Mouse (Mus musculus) liver, embryonic 14.5 days (tissue): ENCODE measurements at regions not wholly inside any gene's neighbourhood (a gene's known extent, or its start where the extent isn't known, plus 50 kb on each side); places are given as distances from the start of the nearest gene placed in this dataset.

Experiments used
- ATAC-seq: fragments of 200-750 bp; cut with Nextera tagmentation; 2 replicates; pipeline ENCODE4 v1.8.0; 2017; ENCODE audit warnings: moderate number of reproducible peaks, mild to moderate bottlenecking, moderate library complexity; ENCODE audit not compliant: insufficient read depth
- DNase-seq, 3 experiments: peaks; one replicate each; pipeline ENCODE4 v3.0.0-alpha.2; 2012 to 2013; ENCODE audit warnings: low read depth in 3 of 3, low spot score in 3 of 3
- H3K27ac ChIP-seq: fragments of 300-500 bp; sonication (generic); 2 replicates; pipeline ENCODE4 v1.5.1; 2014; ENCODE audit warnings: moderate library complexity, mild to moderate bottlenecking, control low read depth, inconsistent platforms
- H3K27me3 ChIP-seq: fragments of 300-500 bp; sonication (generic); 2 replicates; pipeline ENCODE4 v1.6.1; 2014; ENCODE audit warnings: mild to moderate bottlenecking, low read length, moderate library complexity; ENCODE audit not compliant: control insufficient read depth, insufficient read depth
- H3K36me3 ChIP-seq: fragments of 300-500 bp; sonication (generic); replicated peaks from 2 replicates; pipeline ENCODE4 v1.6.1; 2014; ENCODE audit warnings: low read depth; ENCODE audit not compliant: control insufficient read depth, insufficient read depth
- H3K4me1 ChIP-seq, 2 experiments: fragments of 200-500 bp in 1 of 2; fragments of 300-500 bp in 1 of 2; sonication (generic) in 1 of 2; replicated peaks; 2 replicates each; pipeline ENCODE4 v1.6.1; 2012 to 2014; ENCODE audit warnings: antibody characterized with exemption in 1 of 2, inconsistent platforms in 1 of 2, low read length in 1 of 2; ENCODE audit not compliant: control insufficient read depth in 2 of 2, insufficient read depth in 2 of 2
- H3K4me2 ChIP-seq: fragments of 300-500 bp; sonication (generic); 2 replicates; pipeline ENCODE4 v1.6.1; 2014; ENCODE audit warnings: low read depth, mild to moderate bottlenecking, control low read depth, moderate library complexity
- H3K4me3 ChIP-seq, 2 experiments: fragments of 200-500 bp in 1 of 2; fragments of 300-500 bp in 1 of 2; sonication (generic) in 1 of 2; 2 replicates each; pipeline ENCODE4 v1.5.1; 2012 to 2014; ENCODE audit warnings: low read depth in 2 of 2, low read length in 2 of 2, mild to moderate bottlenecking in 2 of 2, control low read depth in 1 of 2, inconsistent platforms in 1 of 2, moderate library complexity in 1 of 2; ENCODE audit not compliant: insufficient read depth in 1 of 2
- H3K9ac ChIP-seq: fragments of 300-500 bp; sonication (generic); replicated peaks from 2 replicates; pipeline ENCODE4 v1.6.1; 2014; ENCODE audit warnings: mild to moderate bottlenecking, control low read depth, moderate library complexity
- H3K9me3 ChIP-seq: fragments of 300-500 bp; sonication (generic); 2 replicates; pipeline ENCODE4 v1.6.1; 2016; ENCODE audit warnings: low read length, mixed read lengths; ENCODE audit not compliant: control insufficient read depth
- CTCF ChIP-seq: IDR thresholded peaks from 2 replicates; pipeline ENCODE4 v1.5.1; 2016; ENCODE audit warnings: antibody characterized with exemption, low read depth, control low read depth
- EP300 ChIP-seq: IDR thresholded peaks from 2 replicates; pipeline ENCODE4 v1.6.1; 2016; ENCODE audit warnings: antibody characterized with exemption, low read depth
- WGBS: fragments of 180-500 bp; shearing (Covaris S2); extraction: QIAGEN DNeasy Blood & Tissue Kit; methylation state at CpG from one replicate; pipeline ENCODE4 v1.1.7; 2014; ENCODE audit not compliant: insufficient replicate concordance; 5-methylcytosine and 5-hydroxymethylcytosine counted together

GRCm38 (mm10) chr1:157740725-157741665 is 234.5 kb downstream of the Sec16b start:
- Histone ChIP-seq H3K36me3 (no peaks in the 10 kb centered on the region), H3K4me2 (no peak overlapping the region), H3K9me3 (no peaks in the 10 kb centered on the region), H3K4me3 (no peak overlapping the region), H3K9ac (no peak overlapping the region), H3K27me3 (no peaks in the 10 kb centered on the region), H3K27ac (no peak overlapping the region), H3K4me1 (no peaks in the 10 kb centered on the region)
- TF ChIP-seq CTCF (no peak), EP300 (peak; percentile 36; the same call in 1 of the 2 replicates)
- ATAC-seq (0 out of 2 replicates have a peak, but pooled peaks have one; percentile 50), DNase-seq (no peak)
- 52% methylated on average over 13 of the region's 13 CpGs for WGBS

- no peak overlapping the region for H3K9ac ChIP-seq
- DNase-seq = no peak
- no peaks in the 10 kb centered on the region for H3K9me3 ChIP-seq
- no peaks in the 10 kb centered on the region for H3K4me1 ChIP-seq
- H3K4me2 ChIP-seq = no peak overlapping the region
- H3K27me3 ChIP-seq = no peaks in the 10 kb centered on the region
- ATAC-seq = no peak
- H3K4me3 ChIP-seq = no peak overlapping the region
- H3K27ac ChIP-seq = no peak overlapping the region
- H3K36me3 ChIP-seq = no peaks in the 10 kb centered on the region
- no peak for TF ChIP-seq EP300
- peak; percentile 65 for TF ChIP-seq CTCF
Measured at GRCm38 (mm10) chr1:157745611-157746010, 239.1 kb downstream of the Sec16b start.

- 48% methylated on average over 10 of the region's 10 CpGs for WGBS
- TF ChIP-seq EP300 (no peak), CTCF (no peak)
Measured at GRCm38 (mm10) chr1:157755015-157755649, 248.6 kb downstream of the Sec16b start.

GRCm38 (mm10) chr1:157756977-157757376 is 250.4 kb downstream of the Sec16b start:
- Histone ChIP-seq H3K36me3 (no peaks in the 10 kb centered on the region), H3K9me3 (no peaks in the 10 kb centered on the region), H3K27me3 (no peaks in the 10 kb centered on the region), H3K27ac (no peak overlapping the region), H3K4me2 (no peak overlapping the region), H3K9ac (no peak overlapping the region), H3K4me1 (no peaks in the 10 kb centered on the region), H3K4me3 (no peak overlapping the region)
- TF ChIP-seq EP300 (no peak), CTCF (no peak)
- 51% methylated on average over 3 of the region's 3 CpGs for WGBS
- ATAC-seq (no peak), DNase-seq (no peak)

More at GRCm38 (mm10) chr1:157755015-157755649, 248.6 kb downstream of the Sec16b start:
- H3K4me2 ChIP-seq = no peak overlapping the region
- no peak overlapping the region for H3K4me3 ChIP-seq
- no peak overlapping the region for H3K27ac ChIP-seq
- H3K9me3 ChIP-seq = no peaks in the 10 kb centered on the region
- no peaks in the 10 kb centered on the region for H3K4me1 ChIP-seq
- H3K36me3 ChIP-seq = no peaks in the 10 kb centered on the region
- DNase-seq (no peak), ATAC-seq (no peak)
- no peak overlapping the region for H3K9ac ChIP-seq
- H3K27me3 ChIP-seq = no peaks in the 10 kb centered on the region

GRCm38 (mm10) chr1:157758337-157758736 is 251.8 kb downstream of the Sec16b start:
- WGBS = 80% methylated on average over 1 of the region's 1 CpGs
- no peak for ATAC-seq
- H3K27ac ChIP-seq = no peak overlapping the region
- H3K36me3 ChIP-seq = no peaks in the 10 kb centered on the region
- H3K9me3 ChIP-seq = no peaks in the 10 kb centered on the region
- H3K9ac ChIP-seq = no peak overlapping the region
- no peak overlapping the region for H3K4me3 ChIP-seq
- peak; percentile 24; the same call in 1 of the 2 replicates for TF ChIP-seq CTCF
- TF ChIP-seq EP300 = no peak
- H3K27me3 ChIP-seq = no peaks in the 10 kb centered on the region
- no peak for DNase-seq
- H3K4me1 ChIP-seq = no peaks in the 10 kb centered on the region
- H3K4me2 ChIP-seq = no peak overlapping the region
